Mouse (Mus musculus): Measurements from ENCODE around the gene Ms4a4c.

GRCm38 (mm10) chr19:11466471-11466870 is 61.9 kb downstream of the Ms4a4c start:
- TF ChIP-seq MAFK (IDR thresholded peaks at IDR 0.05; ENCODE audit: insufficient read depth, low read depth, low read length) (no peak), ZC3H11A (IDR thresholded peaks at IDR 0.05; ENCODE audit: borderline replicate concordance, low read depth, low read length) (no peak)
